Mouse (Mus musculus) cerebellum, adult 2 months (tissue): Measurements from ENCODE around the gene Tmc3.

Source experiments
- CTCF ChIP-seq: fragments of 200-500 bp; IDR thresholded peaks from 2 replicates; pipeline ENCODE4 v1.5.1; 2011; ENCODE audit warnings: low read depth, mild to moderate bottlenecking, control low read depth, low read length, moderate library complexity, borderline replicate concordance; ENCODE audit not compliant: insufficient read depth
- POLR2A ChIP-seq: fragments of 200-500 bp; IDR thresholded peaks from 2 replicates; pipeline ENCODE4 v1.6.1; 2011; ENCODE audit warnings: low read length, control low read depth, borderline replicate concordance; ENCODE audit not compliant: insufficient read depth

- no peak for TF ChIP-seq CTCF
- peak; percentile 24; the same call in 1 of the 2 replicates for TF ChIP-seq POLR2A
These were observed 15.9 kb upstream of the Tmc3 start for GRCm38 (mm10) chr7:83568815-83569214.
